Mouse (Mus musculus) midbrain, embryonic 11.5 days (tissue): ENCODE measurements at regions not wholly inside any gene's neighbourhood (a gene's known extent, or its start where the extent isn't known, plus 50 kb on each side); places are given as distances from the start of the nearest gene placed in this dataset.

Experiments
- ATAC-seq: fragments of 200-750 bp; cut with Nextera tagmentation; 2 replicates; pipeline ENCODE4 v1.8.0; 2017; ENCODE audit warnings: moderate TSS enrichment, moderate library complexity; ENCODE audit not compliant: low FRiP score
- DNase-seq: peaks from one replicate; pipeline ENCODE4 v3.0.0; 2015; ENCODE audit warnings: low spot score; ENCODE audit errors: missing footprints
- H3K27ac ChIP-seq: fragments of 300-500 bp; sonication (generic); 2 replicates; pipeline ENCODE4 v1.5.1; 2014; ENCODE audit warnings: low read depth, low read length
- H3K27me3 ChIP-seq: fragments of 300-500 bp; sonication (generic); 2 replicates; pipeline ENCODE4 v1.6.1; 2014; ENCODE audit warnings: mild to moderate bottlenecking, low read length, moderate library complexity, mixed read lengths; ENCODE audit not compliant: control insufficient read depth, insufficient read depth
- H3K36me3 ChIP-seq: fragments of 300-500 bp; sonication (generic); 2 replicates; pipeline ENCODE4 v1.6.1; 2014; ENCODE audit warnings: mild to moderate bottlenecking, low read length, moderate library complexity, mixed read lengths; ENCODE audit not compliant: control insufficient read depth, insufficient read depth
- H3K4me1 ChIP-seq: fragments of 300-500 bp; sonication (generic); 2 replicates; pipeline ENCODE4 v1.6.1; 2014; ENCODE audit warnings: low read length; ENCODE audit not compliant: control insufficient read depth, insufficient read depth
- H3K4me2 ChIP-seq: fragments of 300-500 bp; sonication (generic); 2 replicates; pipeline ENCODE4 v1.6.1; 2014; ENCODE audit warnings: mild to moderate bottlenecking, moderate library complexity
- H3K4me3 ChIP-seq: fragments of 300-500 bp; sonication (generic); 2 replicates; pipeline ENCODE4 v1.5.1; 2014; ENCODE audit warnings: low read depth, low read length
- H3K9ac ChIP-seq: fragments of 300-500 bp; sonication (generic); 2 replicates; pipeline ENCODE4 v1.6.1; 2014; ENCODE audit warnings: low read length
- H3K9me3 ChIP-seq: fragments of 300-500 bp; sonication (generic); 2 replicates; pipeline ENCODE4 v1.6.1; 2016; ENCODE audit warnings: low read length; ENCODE audit not compliant: control insufficient read depth
- WGBS: fragments of 180-500 bp; shearing (Covaris S2); extraction: QIAGEN DNeasy Blood & Tissue Kit; methylation state at CpG from one replicate; pipeline ENCODE4 v1.1.7; 2014; 5-methylcytosine and 5-hydroxymethylcytosine counted together

DNA sequence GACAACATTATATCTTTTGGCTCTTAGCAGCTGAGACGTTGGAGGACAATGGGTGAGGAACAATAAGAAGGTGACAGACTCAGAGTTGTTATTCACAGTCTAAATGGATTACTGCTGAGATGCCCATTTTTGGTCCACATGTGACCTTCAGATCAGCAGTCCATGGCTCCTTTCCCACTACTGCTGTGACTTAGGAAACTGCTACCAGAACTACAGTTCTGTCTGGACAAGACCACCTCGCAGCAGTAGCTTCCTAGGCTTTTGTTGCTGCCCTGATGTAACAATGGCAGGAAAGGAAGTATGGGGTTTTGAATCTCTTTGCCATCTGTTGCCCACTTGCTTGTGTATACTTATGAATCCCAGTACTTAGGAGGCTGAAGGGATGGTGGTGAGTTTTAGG is 135.6 kb upstream of the Pls3 start:
- Histone ChIP-seq H3K36me3 (no peaks in the 10 kb centered on the region), H3K4me2 (no peak overlapping the region), H3K27ac (no peak overlapping the region), H3K4me1 (no peaks in the 10 kb centered on the region), H3K27me3 (no peaks in the 10 kb centered on the region), H3K9ac (no peak overlapping the region), H3K9me3 (no peaks in the 10 kb centered on the region), H3K4me3 (no peak overlapping the region)
- 75% methylated on average over 2 of the region's 2 CpGs for WGBS
- DNase-seq = no peak
- no peak for ATAC-seq

DNA sequence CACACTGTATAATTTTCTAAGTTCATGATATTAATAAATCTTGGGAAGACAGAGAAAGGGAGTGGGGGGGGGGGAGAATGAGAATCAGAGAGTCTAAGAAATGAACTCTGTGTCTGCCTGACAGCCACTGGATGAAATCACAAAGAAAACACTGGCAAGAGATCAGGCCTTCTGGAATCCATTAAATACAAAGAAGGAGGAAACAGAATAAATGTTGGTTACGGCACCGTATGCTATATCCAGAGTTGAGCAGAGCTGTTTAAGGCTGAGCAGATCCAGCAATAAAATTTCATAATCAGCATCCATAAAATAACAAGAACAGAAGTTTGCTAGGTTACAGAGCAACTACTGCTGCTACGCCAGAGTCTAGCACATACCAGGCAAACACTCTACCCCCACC is 103.6 kb upstream of the Pls3 start:
- 69% methylated on average over 3 of the region's 3 CpGs for WGBS

DNA sequence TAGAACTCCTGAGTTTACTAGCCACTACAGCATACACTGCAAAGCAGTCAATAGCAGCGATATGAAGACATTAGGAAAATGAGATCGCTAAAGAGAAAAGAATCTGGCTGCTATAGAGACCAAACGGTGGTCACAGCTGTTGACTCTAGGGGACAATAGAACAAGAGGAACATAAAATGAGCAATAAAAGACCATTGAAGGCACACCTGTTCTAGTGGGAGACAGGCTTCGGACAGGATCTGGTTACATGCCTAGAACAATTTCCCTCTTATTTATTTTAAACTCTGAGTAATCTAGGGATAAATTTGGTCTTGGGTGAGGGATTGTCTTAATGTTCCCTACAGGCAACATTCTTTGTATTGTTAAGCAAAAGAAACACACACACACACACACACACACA is 99.7 kb upstream of the Pls3 start:
- 56% methylated on average over 4 of the region's 4 CpGs for WGBS
- no peak overlapping the region for H3K4me2 ChIP-seq
- H3K4me3 ChIP-seq = no peak overlapping the region
- H3K4me1 ChIP-seq = no peaks in the 10 kb centered on the region
- ATAC-seq (no peak), DNase-seq (no peak)
- no peaks in the 10 kb centered on the region for H3K27me3 ChIP-seq
- H3K27ac ChIP-seq = no peak overlapping the region
- H3K9me3 ChIP-seq = no peaks in the 10 kb centered on the region
- H3K9ac ChIP-seq = no peak overlapping the region
- no peaks in the 10 kb centered on the region for H3K36me3 ChIP-seq

More for the DNA sequence above, 103.6 kb upstream of the Pls3 start:
- H3K36me3 ChIP-seq = no peaks in the 10 kb centered on the region
- no peak overlapping the region for H3K4me2 ChIP-seq
- ATAC-seq (no peak), DNase-seq (no peak)
- no peaks in the 10 kb centered on the region for H3K9me3 ChIP-seq
- no peak overlapping the region for H3K4me3 ChIP-seq
- H3K4me1 ChIP-seq = no peaks in the 10 kb centered on the region
- no peak overlapping the region for H3K9ac ChIP-seq
- no peak overlapping the region for H3K27ac ChIP-seq
- H3K27me3 ChIP-seq = no peaks in the 10 kb centered on the region

DNA sequence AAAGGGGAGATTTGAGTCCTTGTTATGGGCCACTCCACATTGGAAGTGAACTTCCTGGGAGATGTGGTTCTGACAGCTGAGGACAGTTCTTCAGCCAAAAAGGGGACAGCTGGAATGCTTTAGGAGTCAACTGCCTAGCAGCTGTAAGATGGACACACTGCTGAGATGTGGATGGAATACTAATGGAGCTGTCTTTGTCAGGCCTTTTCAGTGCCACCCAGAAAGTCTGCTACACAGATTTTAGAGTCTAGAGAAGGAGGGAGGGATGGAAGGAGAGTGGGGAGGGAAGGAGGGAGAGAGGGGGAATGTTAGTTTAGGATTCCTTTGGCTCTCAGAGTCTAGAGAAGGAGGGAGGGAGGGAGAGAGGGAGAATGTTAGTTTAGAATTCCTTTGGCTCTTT is 74.7 kb upstream of the Pls3 start:
- peak; percentile 82 for DNase-seq
- H3K4me1 ChIP-seq = no peaks in the 10 kb centered on the region
- no peak overlapping the region for H3K4me3 ChIP-seq

DNA sequence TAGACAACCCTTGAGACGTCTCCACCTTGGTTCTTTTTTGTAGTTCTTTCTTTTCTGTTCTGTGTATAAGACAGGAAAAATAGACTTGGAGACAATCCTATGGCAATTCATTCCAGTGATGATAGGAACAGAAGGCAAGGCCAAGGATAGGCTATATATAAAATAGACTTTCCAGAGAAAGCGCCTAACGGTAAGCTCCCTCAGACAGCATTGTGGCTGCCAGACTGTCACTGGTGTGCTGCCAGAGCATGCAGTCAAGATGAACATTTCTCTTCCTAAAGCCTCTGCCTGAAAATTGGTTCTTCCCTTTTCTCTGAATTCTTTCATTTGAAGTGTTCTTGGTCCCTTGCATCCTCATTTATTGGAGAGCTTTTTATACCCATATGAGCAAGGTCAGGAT is 53.9 kb upstream of the Pls3 start:
- Histone ChIP-seq H3K36me3 (no peaks in the 10 kb centered on the region), H3K27me3 (no peaks in the 10 kb centered on the region), H3K27ac (no peak overlapping the region), H3K4me1 (no peaks in the 10 kb centered on the region), H3K4me2 (no peak overlapping the region), H3K4me3 (no peak overlapping the region), H3K9me3 (no peaks in the 10 kb centered on the region), H3K9ac (no peak overlapping the region)
- 82% methylated on average over 3 of the region's 3 CpGs for WGBS
- DNase-seq = no peak
- ATAC-seq = no peak

More for the DNA sequence above, 74.7 kb upstream of the Pls3 start:
- H3K27ac ChIP-seq = no peak overlapping the region
- no peaks in the 10 kb centered on the region for H3K27me3 ChIP-seq
- H3K9me3 ChIP-seq = no peaks in the 10 kb centered on the region
- H3K36me3 ChIP-seq = no peaks in the 10 kb centered on the region
- H3K9ac ChIP-seq = no peak overlapping the region
- no peak for ATAC-seq
- no peak overlapping the region for H3K4me2 ChIP-seq
